Mouse (Mus musculus): ENCODE results near the gene Xdh.
"Not testable (repeated sequence)": the region's sequence is repeated elsewhere in the genome, so short reads cannot be mapped to it uniquely, and the experiment has no call there.

The Xdh gene

DNA sequence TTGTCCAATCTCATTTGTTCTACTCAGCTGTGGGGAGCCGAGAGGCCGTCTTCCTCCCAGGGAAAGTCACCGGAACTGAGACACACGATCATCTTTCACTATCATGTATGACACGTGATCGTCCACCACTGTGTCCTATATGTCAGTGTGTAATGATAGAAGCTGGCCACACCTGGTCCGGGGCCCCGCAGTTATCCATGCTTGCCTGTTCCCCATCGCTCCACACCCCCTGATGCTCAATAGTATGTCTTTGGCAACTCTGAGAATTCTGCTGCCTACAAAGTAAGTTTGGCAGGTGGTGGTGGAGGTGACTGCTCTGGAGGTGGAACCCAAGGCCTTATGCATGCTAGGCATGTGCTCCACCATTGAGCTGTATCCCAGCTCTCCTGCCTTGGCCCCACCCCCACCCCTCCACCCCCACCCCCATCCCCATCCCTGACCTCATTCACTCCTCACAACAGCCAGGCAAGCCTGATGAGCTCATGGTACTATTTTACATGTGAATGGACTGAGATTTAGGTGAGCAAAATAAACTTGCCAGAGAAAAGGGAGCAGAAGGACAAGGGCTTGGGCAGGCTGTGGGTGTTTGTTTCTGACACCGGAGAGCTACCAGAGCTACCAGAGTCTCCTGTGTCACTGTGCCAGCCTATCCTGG, 70.6 kb downstream of the Xdh start:
- DNase-seq: no peak

DNA sequence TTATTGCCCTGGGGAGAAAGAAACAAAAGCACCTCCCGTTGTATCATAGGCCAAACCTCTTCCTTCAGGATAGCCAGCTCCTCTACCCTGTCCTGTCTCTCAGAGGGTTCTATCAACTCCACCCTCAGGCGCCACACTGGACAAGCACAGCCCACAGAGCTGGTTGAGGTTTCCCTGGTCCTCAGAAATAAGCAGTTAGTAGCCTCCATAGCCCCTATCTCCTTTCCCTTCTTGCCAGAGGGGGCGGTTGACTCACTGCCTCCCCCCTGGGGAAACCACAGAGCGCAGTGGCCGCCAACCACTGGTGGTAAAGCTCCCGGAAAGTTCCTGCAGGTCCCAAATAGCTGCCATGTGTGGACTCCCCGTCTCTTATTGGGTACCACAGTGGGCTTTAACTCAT, 74.3 kb downstream of the Xdh start:
- no peak for DNase-seq

- no peak for DNase-seq
Measured at GRCm38 (mm10) chr17:73875268-73875667, 74.7 kb downstream of the Xdh start.

DNA sequence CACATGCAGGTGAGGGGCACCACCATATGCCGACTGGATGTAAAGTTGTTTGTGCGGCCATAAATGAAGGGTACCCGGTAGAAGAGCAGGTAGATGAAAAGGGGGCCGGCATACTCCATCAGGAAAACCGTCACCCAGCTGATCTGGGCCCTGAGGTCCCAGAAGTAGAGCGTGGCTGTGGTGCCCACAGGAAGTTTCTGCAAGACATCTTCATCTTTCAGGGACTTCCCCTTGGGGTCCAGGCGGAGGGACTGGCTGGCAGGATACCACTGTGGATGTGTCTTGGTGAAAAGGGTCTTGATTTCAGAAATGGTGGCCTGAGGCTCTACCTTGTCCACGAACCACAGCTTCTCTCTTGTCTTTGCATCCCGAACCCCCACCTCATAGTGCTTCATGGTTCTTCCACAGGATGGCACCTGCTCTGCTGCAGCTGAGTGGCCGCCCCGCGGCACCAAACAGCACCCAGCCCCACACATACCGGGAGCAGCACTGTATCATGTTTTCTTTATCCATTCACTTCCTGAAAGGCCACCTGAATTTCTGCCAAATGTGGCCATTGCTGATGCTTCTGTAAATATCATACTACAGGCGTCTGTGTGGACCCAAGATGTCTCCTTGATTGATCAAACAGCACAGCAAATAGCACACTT, 78.9 kb downstream of the Xdh start:
- DNase-seq: no peak

- no peak for DNase-seq
Measured at GRCm38 (mm10) chr17:73869008-73869685, 80.8 kb downstream of the Xdh start.

- no peak for DNase-seq
Measured at GRCm38 (mm10) chr17:73853717-73854116, 96.3 kb downstream of the Xdh start.

- DNase-seq: no peak
Measured at GRCm38 (mm10) chr17:73853041-73853440, 97.0 kb downstream of the Xdh start.

GRCm38 (mm10) chr17:73847399-73847798, 102.6 kb downstream of the Xdh start:
- no peak for DNase-seq

GRCm38 (mm10) chr17:73845632-73846031, 104.4 kb downstream of the Xdh start:
- no peak for DNase-seq

DNA sequence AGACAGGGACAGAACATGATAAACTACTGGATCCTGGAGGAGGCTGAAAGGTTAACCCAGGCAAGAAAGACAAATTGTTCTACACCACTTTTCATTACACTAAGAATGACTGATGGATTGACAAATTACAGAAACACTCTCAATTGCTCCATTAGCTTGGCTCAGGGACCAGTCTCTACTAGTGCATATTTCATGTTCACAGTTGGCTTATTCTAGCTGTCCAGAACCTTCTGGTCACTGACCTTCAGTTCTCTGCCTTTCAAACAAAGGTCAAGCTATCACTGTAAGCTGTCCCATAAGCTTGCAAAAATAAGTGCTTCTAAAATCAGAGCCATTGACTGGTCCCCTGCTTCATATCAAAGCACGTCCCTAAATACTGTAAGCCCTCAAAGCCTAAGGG, 107.0 kb downstream of the Xdh start:
- DNase-seq: no peak

GRCm38 (mm10) chr17:73839876-73840275, 110.1 kb downstream of the Xdh start:
- DNase-seq: not testable (repeated sequence)

DNA sequence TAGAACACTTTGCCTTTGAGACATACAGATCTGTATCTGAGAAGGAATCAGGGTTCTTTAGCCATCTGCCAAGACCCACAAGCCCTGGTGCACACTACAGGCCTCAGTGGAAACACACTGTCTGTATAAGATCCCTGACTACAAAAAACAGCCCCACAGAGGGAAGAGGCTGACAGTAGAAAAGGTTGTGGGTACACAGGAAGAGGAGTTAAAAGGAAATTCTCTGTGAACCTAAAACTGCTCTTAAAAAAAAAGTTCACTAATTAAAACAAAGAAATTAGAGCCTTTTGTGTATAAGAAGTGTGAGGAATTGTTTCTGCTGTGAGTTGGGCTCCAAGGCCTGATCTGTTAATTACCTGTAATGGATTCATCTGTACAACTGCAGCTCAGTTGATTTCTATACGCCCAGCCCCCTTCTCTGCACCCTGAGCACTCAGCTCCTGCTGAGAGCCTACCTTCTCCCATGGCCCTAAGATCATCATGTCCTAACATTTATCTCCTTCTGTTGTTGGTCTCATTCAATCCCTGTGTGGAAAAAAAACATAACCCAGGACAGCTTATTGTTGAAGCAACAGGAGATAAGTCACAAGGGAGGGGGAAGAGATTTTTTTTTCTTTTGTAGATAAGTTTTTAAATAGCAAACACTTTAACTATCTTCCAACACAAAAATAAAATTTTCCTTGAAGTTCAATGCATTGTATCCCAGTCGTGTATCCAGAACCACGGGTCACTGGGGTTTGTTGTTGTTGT, 110.7 kb downstream of the Xdh start:
- no peak for DNase-seq

- no peak for DNase-seq
Measured at GRCm38 (mm10) chr17:73837244-73837643, 112.8 kb downstream of the Xdh start.

DNA sequence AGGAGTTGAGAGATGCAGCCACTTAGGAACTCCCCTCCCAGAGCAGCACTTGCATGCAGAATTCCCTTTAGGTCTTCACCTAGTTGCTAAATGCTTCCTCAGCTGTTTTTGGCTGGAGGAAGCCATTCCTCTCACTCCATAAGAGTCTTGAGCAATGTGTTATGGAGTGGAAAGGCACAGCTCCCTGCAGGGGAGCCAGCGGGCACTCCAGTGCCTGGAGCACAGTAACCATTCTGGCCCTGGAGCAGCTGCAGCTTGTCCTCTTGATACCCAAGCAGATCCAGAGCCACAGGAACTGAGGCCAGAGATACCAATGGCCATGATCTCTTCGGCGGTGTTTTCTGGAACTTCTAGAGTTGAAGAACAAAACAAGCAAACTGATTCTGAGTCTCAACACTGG, 113.4 kb downstream of the Xdh start:
- no peak for DNase-seq

All from right cerebral cortex, postnatal 14 days (tissue).